Mouse (Mus musculus) intestine, embryonic 16.5 days (tissue): ENCODE data around the gene Olfr1508. TPM values are rescaled to one million over a fixed set of nuclear protein-coding genes. Genes with fewer than 3 reads are reported as not detected.

Experiments
- polyA plus RNA-seq: library from polyadenylated mRNA; unstranded; fragments of >200 nt; fragmentation: Nextera tagmentation; extraction: Ambion mirVana; gene quantifications from 2 replicates; pipeline ENCODE4 v1.2.1, GENCODE M21; 2015

Gene Olfr1508
- polyA plus RNA-seq, 1 experiment from 2014 or later: not detected

Other genes with a start within 250 kb of the Olfr1508 start
- gene Chd8, start 209.7 kb downstream of the Olfr1508 start, polyA plus RNA-seq: 18.4 and 22.7 TPM in 2 replicates
- 36.8 TPM in 2 replicates for gene Tox4, start 188.3 kb downstream of the Olfr1508 start, polyA plus RNA-seq
- gene Rab2b, start 187.9 kb downstream of the Olfr1508 start, polyA plus RNA-seq: 13.2 and 13.8 TPM in 2 replicates
- 37.5 and 38.7 TPM in 2 replicates for gene Mettl3, start 162.4 kb downstream of the Olfr1508 start, polyA plus RNA-seq
- 7.3 and 7.6 TPM in 2 replicates for gene Sall2, start 138.7 kb downstream of the Olfr1508 start, polyA plus RNA-seq
- not detected in 2 replicates for gene Olfr1513, start 111.1 kb downstream of the Olfr1508 start, polyA plus RNA-seq
- gene Olfr1512, start 88.3 kb downstream of the Olfr1508 start, polyA plus RNA-seq: not detected in 2 replicates
- gene Olfr1511, start 70.1 kb downstream of the Olfr1508 start, polyA plus RNA-seq: not detected in 2 replicates
- not detected in 2 replicates for gene Olfr1510, start 53.1 kb downstream of the Olfr1508 start, polyA plus RNA-seq
- gene Olfr1509, start 24.5 kb downstream of the Olfr1508 start, polyA plus RNA-seq: not detected in 2 replicates
- gene Olfr1507, start 28.3 kb upstream of the Olfr1508 start, polyA plus RNA-seq: not detected in 2 replicates